Mouse (Mus musculus): ENCODE results near the gene Dffb. TPM values are rescaled to one million over a fixed set of nuclear protein-coding genes. Genes with fewer than 3 reads are reported as not detected.

The Dffb gene
- polyA plus RNA-seq (2014; fragmentation: Nextera tagmentation; extraction: Ambion mirVana) = 10.7 and 11.4 TPM in 2 replicates

DNA sequence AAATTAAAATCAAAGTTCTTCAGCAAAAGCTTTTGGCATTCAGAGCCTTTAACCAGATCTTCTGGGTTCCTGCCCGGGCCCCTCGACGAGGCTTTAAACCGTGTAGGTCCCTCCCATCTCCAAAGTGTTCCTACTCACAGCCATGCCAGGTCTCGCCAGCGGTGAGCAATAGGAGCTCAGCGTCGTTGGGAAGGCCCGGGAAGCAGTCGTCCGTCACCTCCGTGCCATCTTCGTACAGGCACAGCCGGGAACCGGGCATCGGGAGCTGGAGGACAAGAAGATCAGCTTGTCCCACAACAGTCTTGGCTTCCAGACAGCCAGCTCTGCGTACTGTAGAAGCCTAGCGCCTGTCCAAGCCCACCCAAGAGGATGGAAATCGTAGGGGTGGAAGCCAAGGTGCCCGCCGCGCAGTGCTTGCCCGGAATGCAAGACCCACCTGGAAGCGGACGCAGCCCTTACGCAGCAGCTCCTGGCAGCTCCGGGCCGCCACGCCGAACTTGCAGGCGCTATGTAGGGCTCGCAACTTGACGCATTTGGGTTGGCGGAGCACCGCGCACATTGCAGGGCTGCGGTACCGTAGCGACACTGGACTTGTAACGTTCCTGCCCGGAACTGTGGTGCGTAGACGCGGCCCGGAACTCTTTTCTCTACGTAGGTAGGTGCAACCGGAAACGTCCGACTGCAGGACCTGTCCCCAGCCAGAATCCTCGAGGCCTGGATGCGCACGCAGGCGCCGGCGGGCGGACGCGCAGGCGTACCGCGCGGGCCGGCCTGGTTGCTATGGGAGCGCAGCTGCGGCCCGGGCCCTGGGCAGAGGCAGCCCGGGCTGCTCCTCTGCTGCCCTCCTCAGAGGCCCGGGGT is at the start of gene Dffb, which contains the start of gene Cep104:
Dffb (minus strand) TSS at position 696 of the 861 bp plus-strand sequence.
Cep104 (plus strand) TSS at position 764 of the 861 bp plus-strand sequence.
- DNase-seq (ENCODE audit: low spot score) = peak; percentile 96
- peak within 1 kb of the TSS; percentile 90 for H3K4me3 ChIP-seq (ENCODE audit: low read depth, low read length)
- H3K4me2 ChIP-seq (replicated peaks; ENCODE audit: low read depth, low read length) = peak within 1 kb of the TSS; percentile 59
- H3K9me3 ChIP-seq (ENCODE audit: control insufficient read depth, low read length) = no peaks in the 10 kb centered on the region
- H3K9ac ChIP-seq (ENCODE audit: low read depth, low read length) = peak within 1 kb of the TSS; percentile 90
- H3K27ac ChIP-seq (ENCODE audit: low read depth, low read length) = peak within 1 kb of the TSS; percentile 76
- H3K36me3 ChIP-seq (ENCODE audit: control insufficient read depth, insufficient read depth, low read length) = no peaks in the 10 kb centered on the region
- 1% methylated on average over 68 of the region's 68 CpGs for WGBS
- H3K4me1 ChIP-seq (replicated peaks; ENCODE audit: control insufficient read depth, insufficient read depth, low read length) = no peaks in the 10 kb centered on the region; the same call in 1 of the 2 replicates
- peak; percentile 98 for ATAC-seq (ENCODE audit: low FRiP score)
- H3K27me3 ChIP-seq (ENCODE audit: control insufficient read depth, insufficient read depth, low read length) = no peaks in the 10 kb centered on the region

DNA sequence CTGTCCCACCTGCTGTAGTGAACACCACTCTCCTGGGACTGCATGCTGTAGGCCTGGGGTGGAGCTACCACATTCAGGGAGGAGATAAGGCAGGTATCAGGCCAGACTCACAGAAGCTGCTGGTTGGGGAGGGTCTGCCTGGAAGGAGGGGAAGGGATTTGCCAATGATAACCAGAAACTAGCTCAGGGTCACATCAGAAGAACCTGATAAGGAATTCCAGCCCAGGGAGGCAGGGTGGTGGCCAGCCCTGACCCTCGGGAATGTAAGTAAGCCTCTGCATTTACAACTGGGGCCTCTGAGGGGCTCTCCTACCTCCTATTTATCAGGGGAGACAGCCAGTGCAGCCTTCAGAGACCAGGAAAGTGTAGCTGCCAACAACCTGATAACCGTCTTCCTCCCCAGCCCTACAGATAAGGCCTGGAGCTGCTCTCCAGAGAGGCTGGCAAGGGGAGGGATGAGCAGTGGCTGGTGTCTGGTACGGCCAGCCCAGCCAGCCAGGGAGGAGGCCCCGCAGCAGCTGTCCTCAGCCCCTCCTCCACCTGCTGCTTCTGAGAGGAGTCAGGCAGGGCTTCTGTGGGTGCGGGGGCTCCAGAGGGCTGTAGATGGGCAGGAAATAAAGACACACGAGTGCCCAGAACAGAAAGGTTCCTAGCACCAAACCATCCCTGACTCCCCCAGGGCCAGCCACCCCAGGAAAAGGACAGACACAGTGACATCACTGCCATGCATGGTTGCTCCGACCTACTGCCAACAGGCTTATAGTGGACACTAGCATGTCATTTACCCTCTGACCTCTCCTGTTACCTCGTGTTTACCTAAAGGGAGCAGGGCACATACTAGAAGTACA is 49.1 kb upstream of the Dffb start:
- 34% methylated on average over 8 of the region's 8 CpGs for WGBS
- DNase-seq (ENCODE audit: low spot score) (peak; percentile 12), ATAC-seq (ENCODE audit: low FRiP score) (no peak)
- Histone ChIP-seq H3K27ac (ENCODE audit: low read depth, low read length) (no peak overlapping the region), H3K9me3 (ENCODE audit: control insufficient read depth, low read length) (no peaks in the 10 kb centered on the region), H3K9ac (ENCODE audit: low read depth, low read length) (no peak overlapping the region), H3K36me3 (ENCODE audit: control insufficient read depth, insufficient read depth, low read length) (no peaks in the 10 kb centered on the region; the same call in 1 of the 2 replicates), H3K4me3 (ENCODE audit: low read depth, low read length) (no peak overlapping the region), H3K4me2 (replicated peaks; ENCODE audit: low read depth, low read length) (no peak overlapping the region), H3K4me1 (replicated peaks; ENCODE audit: control insufficient read depth, insufficient read depth, low read length) (peaks cover 6% of the 10 kb centered on the region; the same call in 1 of the 2 replicates), H3K27me3 (ENCODE audit: control insufficient read depth, insufficient read depth, low read length) (peaks cover 7% of the 10 kb centered on the region; the same call in 1 of the 2 replicates)

DNA sequence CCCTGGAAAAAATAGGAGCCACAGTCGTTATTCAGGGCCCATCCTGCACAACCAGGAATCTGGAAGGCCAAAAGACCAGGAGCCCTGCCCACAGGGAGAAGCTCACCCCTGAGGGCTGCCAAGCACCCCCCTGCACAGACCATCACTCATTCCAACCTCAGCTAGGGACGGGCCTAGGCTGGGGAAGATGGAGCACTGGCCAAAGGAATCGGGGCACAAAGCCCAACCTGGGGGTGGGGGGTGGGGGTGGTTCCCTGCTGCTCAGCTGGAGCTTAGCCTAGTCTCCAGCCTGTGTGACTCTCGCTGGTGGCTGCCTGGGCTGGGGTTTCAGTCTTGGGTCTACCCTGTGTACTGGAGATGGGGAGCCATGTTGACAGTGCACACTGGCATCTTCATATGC is 47.9 kb upstream of the Dffb start:
- Histone ChIP-seq H3K4me3 (ENCODE audit: low read depth, low read length) (no peak overlapping the region), H3K4me1 (replicated peaks; ENCODE audit: control insufficient read depth, insufficient read depth, low read length) (peaks cover 6% of the 10 kb centered on the region; the same call in 1 of the 2 replicates), H3K27me3 (ENCODE audit: control insufficient read depth, insufficient read depth, low read length) (peaks cover 7% of the 10 kb centered on the region; the same call in 1 of the 2 replicates), H3K36me3 (ENCODE audit: control insufficient read depth, insufficient read depth, low read length) (no peaks in the 10 kb centered on the region; the same call in none of the 2 replicates), H3K9ac (ENCODE audit: low read depth, low read length) (no peak overlapping the region), H3K27ac (ENCODE audit: low read depth, low read length) (no peak overlapping the region), H3K4me2 (replicated peaks; ENCODE audit: low read depth, low read length) (no peak overlapping the region), H3K9me3 (ENCODE audit: control insufficient read depth, low read length) (no peaks in the 10 kb centered on the region)
- 39% methylated on average over 4 of the region's 4 CpGs for WGBS
- ATAC-seq (ENCODE audit: low FRiP score) (no peak), DNase-seq (ENCODE audit: low spot score) (no peak)

DNA sequence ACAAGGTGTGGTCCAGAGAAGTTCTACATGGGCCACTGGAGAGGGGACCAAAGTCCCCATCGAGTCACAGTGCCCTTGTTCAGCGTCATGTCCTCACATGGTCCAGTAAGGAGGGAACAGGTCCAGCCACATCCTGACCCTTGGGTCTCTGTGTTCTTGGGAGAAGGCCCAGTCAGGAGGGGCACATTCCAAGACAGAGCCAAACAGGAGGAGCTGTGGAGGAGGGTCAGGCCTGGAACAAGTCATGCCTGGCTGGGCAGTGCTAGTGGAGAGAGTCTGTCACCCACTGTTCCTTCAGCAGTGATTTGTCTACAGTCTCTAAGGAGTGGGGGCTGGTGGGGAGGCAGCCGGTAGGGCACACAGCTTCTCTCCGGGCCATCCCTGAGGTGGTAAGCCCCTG is 47.5 kb upstream of the Dffb start:
- peaks cover 7% of the 10 kb centered on the region; the same call in 1 of the 2 replicates for H3K27me3 ChIP-seq (ENCODE audit: control insufficient read depth, insufficient read depth, low read length)
- H3K36me3 ChIP-seq (ENCODE audit: control insufficient read depth, insufficient read depth, low read length) = no peaks in the 10 kb centered on the region; the same call in none of the 2 replicates
- no peak overlapping the region for H3K9ac ChIP-seq (ENCODE audit: low read depth, low read length)
- no peak overlapping the region for H3K27ac ChIP-seq (ENCODE audit: low read depth, low read length)
- no peaks in the 10 kb centered on the region for H3K9me3 ChIP-seq (ENCODE audit: control insufficient read depth, low read length)
- H3K4me2 ChIP-seq (replicated peaks; ENCODE audit: low read depth, low read length) = no peak overlapping the region
- 79% methylated on average over 4 of the region's 4 CpGs for WGBS
- peaks cover 6% of the 10 kb centered on the region; the same call in 1 of the 2 replicates for H3K4me1 ChIP-seq (replicated peaks; ENCODE audit: control insufficient read depth, insufficient read depth, low read length)
- DNase-seq (ENCODE audit: low spot score) (no peak), ATAC-seq (ENCODE audit: low FRiP score) (no peak)
- no peak overlapping the region for H3K4me3 ChIP-seq (ENCODE audit: low read depth, low read length)

DNA sequence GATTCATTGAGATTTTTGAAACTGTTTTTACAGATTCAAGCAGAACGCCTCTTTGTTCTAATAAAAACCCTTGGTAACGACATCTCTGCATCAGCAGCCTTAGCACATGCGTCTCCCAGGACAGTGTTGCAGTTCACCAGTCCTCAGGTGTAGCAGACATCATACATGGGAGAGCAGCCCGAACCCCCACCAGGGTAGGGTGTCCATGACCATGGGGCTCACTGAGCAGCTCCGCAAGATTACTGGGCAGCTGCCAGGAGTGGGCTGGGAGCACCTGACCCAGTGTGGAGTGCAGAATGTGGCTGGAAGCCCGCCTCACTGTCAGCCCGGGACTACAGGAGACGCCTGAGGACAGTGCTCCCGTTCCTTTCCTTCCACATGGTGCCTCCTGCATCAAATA is 46.5 kb upstream of the Dffb start:
- Histone ChIP-seq H3K9me3 (ENCODE audit: control insufficient read depth, low read length) (no peaks in the 10 kb centered on the region), H3K9ac (ENCODE audit: low read depth, low read length) (no peak overlapping the region), H3K27me3 (ENCODE audit: control insufficient read depth, insufficient read depth, low read length) (peaks cover 7% of the 10 kb centered on the region; the same call in 1 of the 2 replicates), H3K4me2 (replicated peaks; ENCODE audit: low read depth, low read length) (no peak overlapping the region), H3K36me3 (ENCODE audit: control insufficient read depth, insufficient read depth, low read length) (peaks cover 4% of the 10 kb centered on the region), H3K27ac (ENCODE audit: low read depth, low read length) (no peak overlapping the region), H3K4me3 (ENCODE audit: low read depth, low read length) (no peak overlapping the region), H3K4me1 (replicated peaks; ENCODE audit: control insufficient read depth, insufficient read depth, low read length) (peaks cover 6% of the 10 kb centered on the region; the same call in 1 of the 2 replicates)
- WGBS = 94% methylated on average over 9 of the region's 9 CpGs
- no peak for DNase-seq (ENCODE audit: low spot score)
- ATAC-seq (ENCODE audit: low FRiP score) = no peak

DNA sequence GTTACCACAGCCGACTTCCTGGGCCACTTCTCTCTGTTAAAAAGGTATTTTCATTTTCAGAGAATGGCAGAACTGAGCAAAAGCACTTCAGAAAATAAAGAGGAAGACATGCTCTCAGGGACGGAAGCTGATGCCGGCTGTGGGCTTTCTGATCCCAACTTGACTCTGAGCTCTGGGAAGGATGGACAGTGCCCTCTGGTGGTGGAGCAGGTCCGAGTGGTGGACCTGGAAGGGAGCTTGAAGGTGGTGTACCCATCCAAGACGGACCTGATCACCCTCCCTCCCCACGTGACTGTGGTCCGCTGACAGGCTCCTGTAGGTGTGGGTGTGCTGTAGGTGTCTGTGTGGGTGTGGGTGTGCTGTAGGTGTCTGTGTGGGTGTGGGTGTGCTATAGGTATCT is 44.6 kb upstream of the Dffb start:
- DNase-seq (ENCODE audit: low spot score) (peak; percentile 31), ATAC-seq (ENCODE audit: low FRiP score) (no peak)
- H3K27ac ChIP-seq (ENCODE audit: low read depth, low read length) = no peak overlapping the region
- 76% methylated on average over 7 of the region's 7 CpGs for WGBS
- no peaks in the 10 kb centered on the region; the same call in 1 of the 2 replicates for H3K27me3 ChIP-seq (ENCODE audit: control insufficient read depth, insufficient read depth, low read length)
- no peaks in the 10 kb centered on the region for H3K9me3 ChIP-seq (ENCODE audit: control insufficient read depth, low read length)
- H3K36me3 ChIP-seq (ENCODE audit: control insufficient read depth, insufficient read depth, low read length) = peaks cover 7% of the 10 kb centered on the region
- H3K4me2 ChIP-seq (replicated peaks; ENCODE audit: low read depth, low read length) = no peak overlapping the region
- no peak overlapping the region for H3K4me3 ChIP-seq (ENCODE audit: low read depth, low read length)
- no peaks in the 10 kb centered on the region for H3K4me1 ChIP-seq (replicated peaks; ENCODE audit: control insufficient read depth, insufficient read depth, low read length)
- H3K9ac ChIP-seq (ENCODE audit: low read depth, low read length) = no peak overlapping the region

DNA sequence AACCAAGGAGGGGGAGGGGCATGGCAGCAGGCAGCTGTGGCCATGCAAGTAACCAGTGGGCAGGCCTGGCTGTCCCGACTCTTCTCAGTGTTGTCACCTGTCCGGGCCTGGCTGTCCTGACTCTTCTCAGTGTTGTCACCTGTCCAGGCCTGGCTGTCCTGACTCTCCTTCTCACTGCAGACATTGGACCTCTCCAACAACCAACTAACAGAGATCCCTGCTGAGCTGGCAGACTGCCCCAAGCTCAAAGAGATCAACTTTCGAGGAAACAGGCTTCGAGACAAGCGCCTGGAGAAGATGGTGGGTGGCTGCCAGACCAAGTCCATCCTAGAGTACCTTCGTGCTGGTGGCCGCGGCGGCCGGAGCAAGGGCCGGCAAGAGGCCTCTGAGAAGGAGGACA is 40.5 kb upstream of the Dffb start:
- no peak overlapping the region for H3K9ac ChIP-seq (ENCODE audit: low read depth, low read length)
- H3K4me3 ChIP-seq (ENCODE audit: low read depth, low read length) = no peak overlapping the region
- peaks cover 6% of the 10 kb centered on the region; the same call in 1 of the 2 replicates for H3K4me1 ChIP-seq (replicated peaks; ENCODE audit: control insufficient read depth, insufficient read depth, low read length)
- H3K9me3 ChIP-seq (ENCODE audit: control insufficient read depth, low read length) = no peaks in the 10 kb centered on the region
- peaks cover 7% of the 10 kb centered on the region for H3K36me3 ChIP-seq (ENCODE audit: control insufficient read depth, insufficient read depth, low read length)
- H3K27ac ChIP-seq (ENCODE audit: low read depth, low read length) = no peak overlapping the region
- WGBS = 93% methylated on average over 11 of the region's 11 CpGs
- no peaks in the 10 kb centered on the region for H3K27me3 ChIP-seq (ENCODE audit: control insufficient read depth, insufficient read depth, low read length)
- H3K4me2 ChIP-seq (replicated peaks; ENCODE audit: low read depth, low read length) = no peak overlapping the region
- DNase-seq (ENCODE audit: low spot score) = no peak
- no peak for ATAC-seq (ENCODE audit: low FRiP score)

DNA sequence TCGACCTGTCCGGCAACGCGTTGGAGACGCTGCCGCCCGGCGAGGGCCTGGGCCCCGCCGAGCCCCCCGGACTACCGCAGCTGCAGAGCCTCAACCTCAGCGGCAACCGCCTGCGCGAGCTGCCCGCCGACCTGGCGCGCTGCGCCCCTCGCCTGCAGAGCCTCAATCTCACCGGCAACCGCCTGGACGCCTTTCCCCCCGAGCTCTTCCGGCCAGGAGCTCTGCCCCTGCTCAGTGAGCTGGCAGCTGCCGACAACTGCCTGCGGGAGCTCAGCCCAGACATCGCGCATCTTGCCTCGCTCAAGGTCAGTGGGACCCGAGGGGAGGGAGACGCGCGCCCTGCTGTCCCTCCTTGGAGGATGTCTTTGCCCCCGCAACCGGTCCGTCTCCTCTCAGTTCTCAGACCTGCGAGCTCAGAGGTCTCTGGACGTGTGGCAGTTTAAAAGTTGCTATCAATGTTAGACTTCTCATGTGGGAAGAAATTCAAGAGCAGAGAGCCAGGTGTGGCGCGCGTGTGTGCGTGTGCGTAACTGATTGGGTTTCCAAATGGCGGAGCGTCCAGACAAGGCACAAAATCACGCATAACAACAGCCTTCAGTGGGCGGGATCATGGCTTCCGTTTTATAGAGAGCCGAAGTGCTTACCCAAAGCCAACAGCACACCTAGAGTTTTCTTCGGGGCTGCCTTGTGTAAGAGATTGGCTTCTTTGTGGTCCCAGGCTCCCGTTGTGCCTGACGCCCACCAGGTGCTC is 37.4 kb upstream of the Dffb start:
- H3K4me3 ChIP-seq (ENCODE audit: low read depth, low read length) = peak overlapping the region; percentile 99
- H3K27ac ChIP-seq (ENCODE audit: low read depth, low read length) = peak overlapping the region; percentile 48; the same call in 1 of the 2 replicates
- no peaks in the 10 kb centered on the region for H3K9me3 ChIP-seq (ENCODE audit: control insufficient read depth, low read length)
- DNase-seq (ENCODE audit: low spot score) = peak; percentile 22
- H3K27me3 ChIP-seq (ENCODE audit: control insufficient read depth, insufficient read depth, low read length) = no peaks in the 10 kb centered on the region
- H3K9ac ChIP-seq (ENCODE audit: low read depth, low read length) = peak overlapping the region; percentile 91
- peaks cover 6% of the 10 kb centered on the region; the same call in 1 of the 2 replicates for H3K4me1 ChIP-seq (replicated peaks; ENCODE audit: control insufficient read depth, insufficient read depth, low read length)
- 3% methylated on average over 54 of the region's 55 CpGs for WGBS
- ATAC-seq (ENCODE audit: low FRiP score) = no peak
- peak overlapping the region; percentile 95 for H3K4me2 ChIP-seq (replicated peaks; ENCODE audit: low read depth, low read length)
- H3K36me3 ChIP-seq (ENCODE audit: control insufficient read depth, insufficient read depth, low read length) = peaks cover 7% of the 10 kb centered on the region; the same call in 1 of the 2 replicates
